Mouse (Mus musculus) left cerebral cortex, postnatal 14 days (tissue): ENCODE measurements around the gene Zmat5. TPM values are rescaled to one million over a fixed set of nuclear protein-coding genes. Genes with fewer than 3 reads are reported as not detected.

ENCODE experiments used
- DNase-seq, 2 experiments: peaks; one replicate each; pipeline ENCODE4 v3.0.0; 2021 to 2022; ENCODE audit warnings: low spot score in 2 of 2, mixed read lengths in 1 of 2
- intact Hi-C: fragments of 180-260 bp; cut with DNase I; formaldehyde crosslinking; loops from one replicate; pipeline ENCODE4 v1.15.1; 2025
- total RNA-seq, 2 experiments: library from RNA; stranded (reverse); gene quantifications; 2 replicates each; pipeline ENCODE4 v1.2.3; 2021

Gene Zmat5
- total RNA-seq, 2 experiments from 2014 or later: 25.7 to 30.7 TPM

DNA sequence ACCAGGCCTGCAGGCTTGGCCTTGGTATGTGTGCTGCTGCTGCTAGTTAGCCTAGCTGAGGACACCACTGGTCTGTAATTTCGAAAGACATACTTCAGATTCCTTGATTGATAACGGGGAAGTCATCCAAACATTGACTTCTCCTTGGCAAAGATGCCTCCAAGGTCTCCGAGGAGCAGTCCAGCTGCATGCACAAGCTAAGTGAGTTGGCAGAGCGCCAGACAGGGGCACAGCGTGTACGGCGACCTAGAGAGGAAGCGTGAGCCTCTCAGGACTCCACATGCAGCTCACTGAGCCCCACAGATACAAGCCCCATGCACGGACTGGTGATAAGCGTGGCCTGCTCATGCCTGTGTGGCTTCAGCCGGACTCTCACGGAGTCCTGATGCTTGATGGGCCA is 25.1 kb downstream of the Zmat5 start:
- intact Hi-C loops: no loop called here
- DNase-seq: no peak

DNA sequence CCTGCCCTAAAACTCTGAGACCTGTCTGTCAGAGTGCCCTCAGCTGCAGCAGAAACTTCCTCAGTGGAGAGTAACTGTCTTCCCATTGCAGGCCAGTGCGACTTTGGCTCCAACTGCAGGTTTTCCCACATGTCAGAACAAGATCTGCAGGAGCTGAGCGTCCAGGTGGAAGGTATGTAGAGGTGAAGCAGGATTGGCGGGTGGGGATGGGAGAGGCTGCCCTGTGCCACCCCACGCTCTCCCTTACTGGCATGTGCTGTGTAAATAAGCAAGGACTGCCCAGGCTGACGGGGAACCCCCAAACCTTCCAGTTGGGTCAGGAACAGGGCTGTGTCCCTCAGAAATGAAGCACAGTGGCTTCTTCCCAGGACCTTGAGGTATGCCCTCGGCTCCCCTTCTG is 25.6 kb downstream of the Zmat5 start:
- intact Hi-C loops: no loop called here
- DNase-seq: no peak

DNA sequence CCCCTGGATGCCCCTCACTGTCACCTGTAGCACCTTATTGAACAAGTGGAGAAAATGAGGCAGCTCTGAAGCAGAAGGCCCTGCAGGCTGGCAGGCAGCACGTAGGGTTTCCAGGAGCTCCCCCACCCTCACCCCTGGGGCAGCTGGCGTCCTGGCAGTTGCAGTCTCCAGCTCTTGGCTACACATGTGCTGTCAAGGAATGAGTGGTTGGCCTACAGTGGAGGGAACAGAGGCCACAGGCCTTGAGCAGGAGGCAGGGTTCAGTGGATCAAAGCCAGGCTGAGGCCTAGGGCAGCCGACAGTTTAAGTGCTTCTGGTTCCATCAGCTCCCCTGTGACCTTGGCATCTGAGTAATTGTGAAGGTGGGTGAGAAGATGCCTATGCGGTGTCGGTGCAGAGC is 26.4 kb downstream of the Zmat5 start:
- intact Hi-C loops: no loop called here
- no peak for DNase-seq

- intact Hi-C loops: no loop called here
- DNase-seq: no peak
Measured at GRCm38 (mm10) chr11:4731781-4732180, 27.3 kb downstream of the Zmat5 start.

DNA sequence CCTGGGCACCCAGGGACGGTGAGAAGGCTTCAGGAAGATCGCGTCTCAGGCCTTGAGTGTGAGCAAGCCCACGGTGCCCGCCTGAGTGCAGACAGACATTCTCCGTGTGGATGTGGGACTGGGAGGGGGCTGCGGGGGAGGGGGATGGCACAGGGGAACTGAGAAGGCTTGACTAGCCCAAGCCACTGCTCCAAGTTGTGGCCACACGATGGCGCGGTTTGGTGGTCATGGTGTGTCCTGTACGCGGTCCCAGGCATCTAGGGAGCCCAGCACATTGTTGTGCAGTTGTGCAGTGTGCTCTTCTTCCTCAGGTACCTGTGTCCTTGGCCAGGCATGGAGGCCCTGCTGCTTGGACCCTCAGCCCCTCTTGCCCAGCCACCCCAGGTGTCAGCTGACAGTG is 29.7 kb downstream of the Zmat5 start:
- intact Hi-C loops: no loop called here
- DNase-seq: no peak

GRCm38 (mm10) chr11:4736355-4736754 is 31.9 kb downstream of the Zmat5 start:
- DNase-seq: no peak
- intact Hi-C loops: no loop called here

- no peak for DNase-seq
- intact Hi-C loops: no loop called here
Measured at GRCm38 (mm10) chr11:4737682-4738081, 33.2 kb downstream of the Zmat5 start.

GRCm38 (mm10) chr11:4738719-4739118 is 34.2 kb downstream of the Zmat5 start:
- intact Hi-C loops: no loop called here
- DNase-seq: no peak

DNA sequence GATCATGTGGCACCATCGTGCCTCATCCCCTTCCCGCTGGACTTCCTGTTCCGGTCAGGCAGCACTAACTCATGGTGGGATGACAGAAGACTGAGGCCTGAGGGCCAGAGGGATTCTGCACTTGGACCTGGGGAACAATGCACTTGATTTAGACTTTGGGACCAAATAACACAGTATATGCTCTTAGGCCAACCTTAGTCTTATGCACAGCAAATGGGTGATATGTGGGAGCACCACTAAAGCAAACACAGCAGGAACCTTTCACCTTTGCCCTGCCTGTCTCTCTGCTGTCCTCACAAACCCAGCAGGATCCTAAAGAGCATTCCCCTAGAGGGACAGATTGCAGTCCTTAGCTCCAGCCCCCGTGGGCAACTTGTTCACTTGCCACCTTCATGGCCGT is 36.3 kb downstream of the Zmat5 start:
- intact Hi-C loops: no loop called here
- no peak for DNase-seq

DNA sequence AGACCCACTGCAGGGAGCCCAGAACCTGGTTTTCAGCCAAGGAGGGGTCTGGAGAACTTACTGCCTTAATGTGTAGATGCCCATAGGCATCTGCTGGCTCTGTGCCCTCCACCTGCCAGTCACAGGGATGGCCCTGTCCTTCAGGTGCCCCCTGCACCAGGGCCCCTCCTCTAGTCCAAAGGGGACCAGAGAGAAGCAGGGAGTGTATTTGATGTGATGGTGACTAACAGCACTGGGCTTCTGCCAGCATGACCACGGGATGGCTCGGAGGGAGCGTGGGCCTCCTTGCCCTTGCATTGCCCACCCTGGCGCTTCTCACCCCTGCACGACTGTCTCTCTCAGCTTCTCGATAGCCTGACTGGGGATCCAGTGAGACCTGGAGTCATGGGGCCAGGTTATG is 40.2 kb downstream of the Zmat5 start:
- intact Hi-C loops: no loop called here
- DNase-seq: no peak

DNA sequence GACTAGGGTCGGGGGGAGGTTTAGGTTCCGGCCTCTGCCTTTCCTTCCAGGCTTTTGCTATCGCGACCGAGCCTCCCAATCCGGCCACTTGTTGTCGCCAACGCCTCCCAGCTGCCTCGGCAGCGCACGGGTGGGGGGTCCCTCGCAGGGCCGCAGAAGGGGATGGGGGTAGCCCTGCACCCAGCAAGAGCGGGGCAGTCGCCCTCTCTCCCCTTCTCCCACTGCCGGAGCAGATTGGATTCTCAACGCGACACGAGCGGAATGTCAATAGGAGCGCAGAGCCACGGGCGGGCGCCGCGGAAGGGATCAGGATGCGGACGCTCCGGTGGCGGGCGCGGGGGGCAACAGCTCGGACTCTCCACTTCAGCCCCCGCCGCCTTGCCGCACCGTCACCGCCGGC is 41.5 kb downstream of the Zmat5 start:
- no peak for DNase-seq
- intact Hi-C loops: no loop called here

DNA sequence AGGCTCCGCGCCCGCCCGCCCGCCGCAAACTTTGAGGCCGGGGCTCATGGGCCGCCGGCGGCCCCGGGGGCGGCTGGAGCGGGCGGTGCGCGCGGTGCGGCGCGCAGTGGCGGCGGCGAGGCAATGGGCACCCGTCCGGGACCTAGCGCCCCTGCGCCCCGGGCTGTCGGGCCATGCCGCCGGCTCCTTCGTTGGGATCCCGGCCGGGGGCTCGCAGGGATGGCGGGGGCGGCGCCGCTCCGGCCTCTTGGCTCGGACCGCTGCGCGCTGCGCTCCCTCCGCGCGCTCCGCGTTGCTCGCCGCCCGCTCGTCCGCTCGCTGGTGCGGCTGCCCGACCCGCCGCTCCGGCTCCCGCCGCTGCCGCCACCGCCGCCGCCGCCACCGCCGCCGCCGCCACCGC is 42.3 kb downstream of the Zmat5 start, which contains the start of gene Cabp7:
Cabp7 (minus strand) TSS at position 46 of the 400 bp plus-strand sequence.
- DNase-seq: no peak
- intact Hi-C loops: no loop called here

GRCm38 (mm10) chr11:4747285-4747684 is 42.8 kb downstream of the Zmat5 start:
- intact Hi-C loops: no loop called here
- no peak for DNase-seq

DNA sequence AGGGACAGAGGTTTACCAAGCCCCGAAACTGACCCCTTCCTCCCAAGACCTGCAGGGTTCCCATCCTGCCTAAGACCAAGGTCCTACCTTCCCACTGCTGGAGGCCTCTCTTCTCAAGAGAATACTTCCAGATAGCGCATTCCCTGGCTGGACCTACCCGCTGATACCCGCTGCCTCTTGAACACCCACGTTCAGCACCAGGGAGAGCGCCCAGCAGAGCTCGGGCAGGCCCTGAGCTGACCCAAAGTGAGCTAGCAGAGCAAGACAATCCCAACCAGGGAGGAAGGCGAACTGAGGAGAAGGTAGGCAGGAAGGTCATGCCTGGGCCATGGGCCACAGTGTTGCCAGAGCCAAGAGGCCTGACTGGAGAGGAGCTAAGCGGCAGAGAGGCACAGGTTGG is 45.8 kb downstream of the Zmat5 start:
- no peak for DNase-seq
- intact Hi-C loops: loop anchor here (10.0 kb wide), 1 partner anchor 75 kb away; no protein-coding TSS in a partner anchor

DNA sequence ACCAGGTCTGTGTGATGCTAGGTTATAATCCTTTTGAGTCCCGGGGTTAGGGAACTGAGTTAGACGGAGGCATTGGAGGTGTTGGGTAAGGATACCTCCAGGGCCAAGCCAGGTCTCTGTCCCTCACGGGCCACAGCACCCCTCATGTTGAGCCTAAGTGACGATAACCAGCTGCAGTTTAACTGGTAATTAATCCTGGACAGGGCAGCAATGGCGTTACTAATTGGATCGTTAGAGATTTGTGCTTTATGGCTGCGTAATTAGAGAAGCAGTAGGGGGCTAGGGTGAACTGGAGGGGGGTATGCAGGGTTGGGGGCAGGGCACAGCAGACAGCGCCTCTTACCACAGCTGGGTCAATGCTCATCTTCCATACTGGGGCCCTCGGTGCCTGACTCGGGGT is 48.4 kb downstream of the Zmat5 start:
- intact Hi-C loops: loop anchor here (10.0 kb wide), 1 partner anchor 72 kb away; no protein-coding TSS in a partner anchor
- DNase-seq: no peak

DNA sequence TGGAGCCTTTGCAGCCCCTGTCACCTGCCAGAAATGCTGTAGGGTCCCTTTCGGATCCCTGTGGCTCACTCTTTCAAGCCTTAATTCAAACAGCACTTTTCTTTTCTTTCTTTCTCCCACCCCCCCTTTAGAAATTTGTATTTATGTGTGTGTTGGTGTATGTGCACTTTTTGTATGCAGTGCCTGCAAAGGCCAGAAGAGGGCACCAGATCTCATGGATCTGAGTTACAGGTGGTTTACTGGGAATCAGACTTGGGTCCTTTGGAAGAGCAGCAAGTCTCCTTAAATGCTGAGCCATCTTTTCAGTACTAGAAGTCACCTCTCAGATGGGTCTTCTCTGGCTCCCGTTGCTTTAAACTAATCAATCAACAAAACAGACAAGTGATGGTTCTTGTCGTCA is 49.6 kb downstream of the Zmat5 start:
- intact Hi-C loops: loop anchor here (10.0 kb wide), 1 partner anchor 71 kb away; no protein-coding TSS in a partner anchor
- DNase-seq: no peak

DNA sequence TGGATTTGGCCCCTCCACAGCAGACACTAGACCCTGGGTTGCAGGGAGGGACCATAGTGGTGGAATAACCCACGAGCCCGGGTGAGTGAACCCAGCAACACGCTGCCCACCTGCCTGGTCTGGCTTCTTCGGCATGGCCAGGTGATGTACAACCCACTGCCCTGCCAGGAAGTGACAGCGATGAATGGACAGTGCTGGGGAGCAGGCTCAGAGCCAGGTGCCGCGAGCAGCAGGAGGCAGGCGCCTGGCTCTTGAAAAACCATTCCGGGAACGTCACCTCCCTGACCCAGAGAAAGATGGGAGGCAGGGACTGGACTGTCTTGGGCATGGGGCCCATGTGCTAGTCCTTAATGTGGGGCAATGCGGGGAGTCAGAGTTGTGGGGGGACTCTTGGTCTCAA is 50.4 kb downstream of the Zmat5 start:
- intact Hi-C loops: loop anchor here (10.0 kb wide), 1 partner anchor 70 kb away; no protein-coding TSS in a partner anchor
- DNase-seq: no peak

DNA sequence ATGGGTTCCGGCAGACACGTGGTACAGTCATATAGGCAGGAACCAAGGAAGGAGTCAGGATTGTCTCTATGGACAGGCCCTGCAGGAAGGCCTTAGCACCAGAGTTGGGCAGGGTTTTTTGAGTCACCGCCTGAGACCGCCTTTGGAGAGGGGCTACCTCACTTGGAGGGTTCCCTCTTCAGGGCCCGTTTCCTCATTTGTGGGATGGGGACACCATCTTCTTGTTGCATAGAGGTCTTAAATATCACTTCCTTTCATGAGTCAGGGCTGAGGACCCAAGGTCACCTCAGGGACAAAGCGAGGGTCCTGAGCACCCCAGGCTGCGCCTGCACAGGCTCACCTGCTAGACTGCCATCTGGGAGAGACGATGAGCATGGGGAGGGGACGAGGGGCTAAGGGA is 52.0 kb downstream of the Zmat5 start:
- DNase-seq: no peak
- intact Hi-C loops: loop anchor here (10.0 kb wide), 1 partner anchor 68 kb away; no protein-coding TSS in a partner anchor

DNA sequence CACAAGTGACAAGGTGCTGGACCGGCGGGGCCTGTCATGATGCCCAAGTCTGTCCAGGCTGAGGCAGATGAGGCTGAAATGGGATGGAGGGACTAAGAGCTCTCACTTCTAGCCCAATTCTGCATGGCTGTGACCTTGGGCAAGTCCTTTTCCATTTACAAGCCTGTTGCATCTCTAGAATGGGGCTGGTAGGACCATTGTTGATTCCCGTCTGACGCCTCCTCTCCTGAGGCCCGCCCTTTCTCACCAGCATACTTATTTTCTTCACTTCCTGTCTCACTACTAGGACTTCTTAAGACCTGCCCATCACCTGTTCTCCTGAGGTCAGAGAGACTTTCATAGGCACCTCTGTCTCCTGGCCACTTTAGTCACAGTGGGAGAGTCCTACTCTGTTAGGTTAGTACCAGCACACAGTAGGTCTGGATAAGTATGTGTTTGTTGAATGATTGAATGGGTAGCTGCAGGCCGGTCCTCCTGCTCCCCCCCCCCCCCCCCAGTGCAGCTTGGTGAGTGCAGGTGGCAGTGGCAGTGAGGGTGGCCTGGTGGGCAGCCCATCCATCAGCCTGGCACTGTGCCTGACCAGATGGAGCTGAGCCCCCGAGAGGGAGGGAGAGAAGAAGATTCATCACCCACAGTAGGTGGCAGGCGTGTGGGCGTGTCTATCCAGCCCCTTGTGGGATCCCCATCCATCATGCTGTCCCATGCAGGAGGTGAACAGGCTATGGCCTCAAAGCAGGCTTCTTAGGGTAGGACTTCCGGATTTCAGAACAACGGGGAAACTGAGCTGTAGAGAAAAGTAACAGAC is 52.7 kb downstream of the Zmat5 start:
- DNase-seq: no peak
- intact Hi-C loops: loop anchor here (10.0 kb wide), 1 partner anchor 68 kb away; no protein-coding TSS in a partner anchor

DNA sequence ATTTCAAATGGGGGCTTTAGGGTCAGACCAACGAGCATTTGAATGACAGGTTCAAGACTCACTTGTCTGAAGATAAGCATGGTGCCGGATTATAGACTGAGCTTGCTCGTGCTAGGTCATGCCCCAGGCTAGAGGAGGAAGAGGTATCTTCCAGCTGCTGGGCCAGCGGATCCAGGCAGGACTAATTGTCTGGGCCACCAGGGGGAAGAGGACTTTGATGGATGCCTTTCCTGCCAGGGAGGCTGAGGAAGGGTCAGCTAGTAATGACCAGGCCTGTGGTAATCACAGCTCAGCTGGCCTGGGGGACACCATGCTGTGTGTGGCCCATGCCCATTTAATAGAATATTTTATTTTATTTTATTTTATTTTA is 53.3 kb downstream of the Zmat5 start:
- DNase-seq: no peak
- intact Hi-C loops: loop anchor here (10.0 kb wide), 1 partner anchor 67 kb away; no protein-coding TSS in a partner anchor

GRCm38 (mm10) chr11:4760438-4760837 is 56.0 kb downstream of the Zmat5 start:
- intact Hi-C loops: no loop called here
- no peak for DNase-seq
